Mouse (Mus musculus): Measurements from ENCODE around the gene Fgf13. TPM values are rescaled to one million over a fixed set of nuclear protein-coding genes. Genes with fewer than 3 reads are reported as not detected.

Fgf13 gene
- 72.1 and 78.9 TPM in 2 replicates for polyA plus RNA-seq (2014; fragmentation: Nextera tagmentation; extraction: Ambion mirVana)

DNA sequence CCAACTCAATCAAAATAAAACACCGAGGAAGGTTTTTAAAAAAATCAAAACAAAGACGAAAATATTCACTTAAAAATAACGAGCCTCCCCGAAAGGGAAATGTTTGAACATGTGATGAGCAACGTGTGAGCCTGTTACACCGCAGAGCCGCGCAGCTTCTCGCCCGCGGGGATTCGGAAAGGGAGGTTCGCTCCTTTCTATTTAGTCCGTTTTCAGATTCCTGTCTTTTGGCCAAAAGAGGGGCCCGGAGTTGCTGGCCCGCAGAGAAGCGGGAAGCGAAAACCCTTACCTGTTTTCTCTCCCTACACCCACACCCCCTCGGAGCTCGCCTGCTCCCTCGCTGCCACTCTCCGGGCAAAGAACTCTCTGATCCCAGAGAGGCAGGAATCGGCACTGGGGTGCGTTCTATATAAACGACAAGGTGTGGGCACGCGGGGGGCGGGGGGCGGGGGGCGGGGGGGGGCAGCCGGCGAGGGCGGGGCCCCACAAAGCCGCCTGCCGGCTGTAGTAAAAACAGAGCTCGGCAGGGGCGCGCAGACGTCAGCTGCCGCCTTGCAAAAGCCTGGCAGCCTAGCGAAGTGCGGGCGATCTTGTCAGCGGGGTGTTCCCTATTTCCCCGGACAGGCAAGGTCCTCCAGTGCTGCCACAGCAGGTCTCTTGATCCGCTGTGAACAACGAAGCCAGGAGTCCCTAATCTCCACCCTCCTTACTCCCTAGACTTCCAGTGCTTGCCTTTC is at the start of gene Fgf13:
Gene Fgf13, minus strand, starts transcription at position 377 of the 737 bp plus-strand sequence.
- 28% methylated on average over 47 of the region's 47 CpGs for WGBS
- ATAC-seq (peak; percentile 62), DNase-seq (ENCODE audit: low spot score) (peak; percentile 62)
- Histone ChIP-seq H3K27ac (ENCODE audit: low read depth, low read length) (peak within 1 kb of the TSS; percentile 84), H3K9ac (ENCODE audit: low read length) (peak within 1 kb of the TSS; percentile 75), H3K4me2 (ENCODE audit: low read length) (peak within 1 kb of the TSS; percentile 54), H3K4me1 (ENCODE audit: control insufficient read depth, insufficient read depth, low read length) (no peaks in the 10 kb centered on the region), H3K4me3 (ENCODE audit: low read depth, low read length) (peak within 1 kb of the TSS; percentile 46), H3K9me3 (replicated peaks; ENCODE audit: control insufficient read depth, low read length) (no peaks in the 10 kb centered on the region), H3K36me3 (ENCODE audit: control insufficient read depth, insufficient read depth, low read length) (no peaks in the 10 kb centered on the region), H3K27me3 (replicated peaks; ENCODE audit: control insufficient read depth, insufficient read depth, low read length) (no peaks in the 10 kb centered on the region)

GRCm38 (mm10) chrX:59606535-59606934 is 38.7 kb upstream of the Fgf13 start:
- no peaks in the 10 kb centered on the region for H3K4me1 ChIP-seq (ENCODE audit: control insufficient read depth, insufficient read depth, low read length)
- no peak overlapping the region for H3K4me3 ChIP-seq (ENCODE audit: low read depth, low read length)
- DNase-seq (ENCODE audit: low spot score) (peak; percentile 3), ATAC-seq (no peak)
- no peaks in the 10 kb centered on the region for H3K36me3 ChIP-seq (ENCODE audit: control insufficient read depth, insufficient read depth, low read length)
- no peak overlapping the region for H3K4me2 ChIP-seq (ENCODE audit: low read length)
- no peak overlapping the region for H3K9ac ChIP-seq (ENCODE audit: low read length)
- no peak overlapping the region for H3K27ac ChIP-seq (ENCODE audit: low read depth, low read length)
- no peaks in the 10 kb centered on the region for H3K27me3 ChIP-seq (replicated peaks; ENCODE audit: control insufficient read depth, insufficient read depth, low read length)
- H3K9me3 ChIP-seq (replicated peaks; ENCODE audit: control insufficient read depth, low read length), result no peaks in the 10 kb centered on the region
- WGBS, result 61% methylated on average over 1 of the region's 1 CpGs

- Histone ChIP-seq H3K4me3 (ENCODE audit: low read depth, low read length) (no peak overlapping the region), H3K4me2 (ENCODE audit: low read length) (no peak overlapping the region), H3K36me3 (ENCODE audit: control insufficient read depth, insufficient read depth, low read length) (no peaks in the 10 kb centered on the region), H3K9ac (ENCODE audit: low read length) (no peak overlapping the region), H3K4me1 (ENCODE audit: control insufficient read depth, insufficient read depth, low read length) (no peaks in the 10 kb centered on the region), H3K27me3 (replicated peaks; ENCODE audit: control insufficient read depth, insufficient read depth, low read length) (no peaks in the 10 kb centered on the region), H3K9me3 (replicated peaks; ENCODE audit: control insufficient read depth, low read length) (no peaks in the 10 kb centered on the region), H3K27ac (ENCODE audit: low read depth, low read length) (no peak overlapping the region)
- WGBS, result 63% methylated on average over 5 of the region's 5 CpGs
- ATAC-seq, result no peak
- DNase-seq (ENCODE audit: low spot score), result no peak
Observed at GRCm38 (mm10) chrX:59589050-59589449, 21.2 kb upstream of the Fgf13 start.

DNA sequence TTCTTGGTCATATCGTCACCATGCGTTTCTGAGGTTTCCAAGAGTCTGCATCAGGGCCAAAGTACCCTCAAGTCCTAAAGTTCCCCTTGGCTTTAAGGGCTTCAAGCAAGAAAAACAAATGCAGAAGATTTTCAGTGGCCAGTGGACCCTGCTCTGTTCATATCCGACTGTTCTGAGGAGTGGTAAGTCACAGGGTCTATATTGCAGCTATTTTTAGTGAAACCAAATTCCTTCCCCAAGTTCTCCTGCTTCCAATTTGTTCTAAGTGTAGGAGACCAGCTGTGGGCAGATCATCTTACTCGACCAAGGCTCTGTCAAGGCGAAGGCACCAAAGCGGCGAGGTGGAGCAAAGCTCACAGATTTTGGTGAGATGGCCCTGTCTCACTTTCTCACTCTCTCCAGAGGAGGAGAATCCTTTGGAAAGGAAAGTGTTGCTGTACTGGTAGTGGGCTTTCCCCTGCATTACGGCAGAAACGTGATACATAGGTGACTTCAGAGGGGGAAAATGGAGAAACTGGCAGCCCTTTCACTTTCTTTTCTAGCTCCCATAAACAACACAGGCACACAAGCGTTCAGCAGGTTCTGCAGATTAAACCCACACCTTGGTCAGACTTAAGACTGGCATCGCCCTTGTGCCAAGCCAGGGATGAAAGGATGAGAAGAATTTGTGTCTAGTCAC is 17.8 kb upstream of the Fgf13 start:
- no peak overlapping the region for H3K27ac ChIP-seq (ENCODE audit: low read depth, low read length)
- no peak for DNase-seq (ENCODE audit: low spot score)
- H3K4me3 ChIP-seq (ENCODE audit: low read depth, low read length), result no peak overlapping the region
- ATAC-seq, result no peak
- H3K4me2 ChIP-seq (ENCODE audit: low read length), result no peak overlapping the region
- H3K9ac ChIP-seq (ENCODE audit: low read length), result no peak overlapping the region
- H3K27me3 ChIP-seq (replicated peaks; ENCODE audit: control insufficient read depth, insufficient read depth, low read length), result no peaks in the 10 kb centered on the region
- no peaks in the 10 kb centered on the region for H3K4me1 ChIP-seq (ENCODE audit: control insufficient read depth, insufficient read depth, low read length)
- H3K36me3 ChIP-seq (ENCODE audit: control insufficient read depth, insufficient read depth, low read length), result no peaks in the 10 kb centered on the region
- 84% methylated on average over 11 of the region's 11 CpGs for WGBS
- no peaks in the 10 kb centered on the region for H3K9me3 ChIP-seq (replicated peaks; ENCODE audit: control insufficient read depth, low read length)

- H3K36me3 ChIP-seq (ENCODE audit: control insufficient read depth, insufficient read depth, low read length), result no peaks in the 10 kb centered on the region
- H3K9me3 ChIP-seq (replicated peaks; ENCODE audit: control insufficient read depth, low read length), result no peaks in the 10 kb centered on the region
- no peak for ATAC-seq
- H3K9ac ChIP-seq (ENCODE audit: low read length), result no peak overlapping the region
- no peak overlapping the region for H3K4me2 ChIP-seq (ENCODE audit: low read length)
- no peak overlapping the region for H3K4me3 ChIP-seq (ENCODE audit: low read depth, low read length)
- DNase-seq (ENCODE audit: low spot score), result no peak
- H3K27me3 ChIP-seq (replicated peaks; ENCODE audit: control insufficient read depth, insufficient read depth, low read length), result no peaks in the 10 kb centered on the region
- H3K4me1 ChIP-seq (ENCODE audit: control insufficient read depth, insufficient read depth, low read length), result no peaks in the 10 kb centered on the region
- no peak overlapping the region for H3K27ac ChIP-seq (ENCODE audit: low read depth, low read length)
Observed at GRCm38 (mm10) chrX:59584034-59584433, 16.2 kb upstream of the Fgf13 start.

GRCm38 (mm10) chrX:59566826-59567694 is 811 bp downstream of the Fgf13 start:
- peak overlapping the region; percentile 46 for H3K4me3 ChIP-seq (ENCODE audit: low read depth, low read length)
- no peaks in the 10 kb centered on the region for H3K36me3 ChIP-seq (ENCODE audit: control insufficient read depth, insufficient read depth, low read length)
- peak; percentile 51 for DNase-seq (ENCODE audit: low spot score)
- no peaks in the 10 kb centered on the region for H3K9me3 ChIP-seq (replicated peaks; ENCODE audit: control insufficient read depth, low read length)
- peak; percentile 70 for ATAC-seq
- H3K4me2 ChIP-seq (ENCODE audit: low read length), result peak overlapping the region; percentile 54
- peak overlapping the region; percentile 75 for H3K9ac ChIP-seq (ENCODE audit: low read length)
- no peaks in the 10 kb centered on the region for H3K4me1 ChIP-seq (ENCODE audit: control insufficient read depth, insufficient read depth, low read length)
- WGBS, result 34% methylated on average over 61 of the region's 75 CpGs
- peak overlapping the region; percentile 84 for H3K27ac ChIP-seq (ENCODE audit: low read depth, low read length)
- H3K27me3 ChIP-seq (replicated peaks; ENCODE audit: control insufficient read depth, insufficient read depth, low read length), result no peaks in the 10 kb centered on the region

- no peaks in the 10 kb centered on the region for H3K36me3 ChIP-seq (ENCODE audit: control insufficient read depth, insufficient read depth, low read length)
- ATAC-seq, result peak; percentile 49
- WGBS, result 34% methylated on average over 18 of the region's 18 CpGs
Observed at GRCm38 (mm10) chrX:59566017-59566679, 1.7 kb downstream of the Fgf13 start.

GRCm38 (mm10) chrX:59547931-59548330 is 19.9 kb downstream of the Fgf13 start:
- Histone ChIP-seq H3K4me2 (ENCODE audit: low read length) (no peak overlapping the region), H3K4me1 (ENCODE audit: control insufficient read depth, insufficient read depth, low read length) (no peaks in the 10 kb centered on the region), H3K27me3 (replicated peaks; ENCODE audit: control insufficient read depth, insufficient read depth, low read length) (no peaks in the 10 kb centered on the region), H3K36me3 (ENCODE audit: control insufficient read depth, insufficient read depth, low read length) (no peaks in the 10 kb centered on the region), H3K9ac (ENCODE audit: low read length) (no peak overlapping the region), H3K4me3 (ENCODE audit: low read depth, low read length) (no peak overlapping the region), H3K9me3 (replicated peaks; ENCODE audit: control insufficient read depth, low read length) (no peaks in the 10 kb centered on the region), H3K27ac (ENCODE audit: low read depth, low read length) (no peak overlapping the region)
- DNase-seq (ENCODE audit: low spot score) (no peak), ATAC-seq (no peak)
- 78% methylated on average over 2 of the region's 2 CpGs for whole genome bisulfite sequencing

More at GRCm38 (mm10) chrX:59566017-59566679, 1.7 kb downstream of the Fgf13 start:
- Histone ChIP-seq H3K4me2 (ENCODE audit: low read length) (peak overlapping the region; percentile 54), H3K9ac (ENCODE audit: low read length) (peak overlapping the region; percentile 75), H3K27me3 (replicated peaks; ENCODE audit: control insufficient read depth, insufficient read depth, low read length) (no peaks in the 10 kb centered on the region), H3K4me1 (ENCODE audit: control insufficient read depth, insufficient read depth, low read length) (no peaks in the 10 kb centered on the region), H3K9me3 (replicated peaks; ENCODE audit: control insufficient read depth, low read length) (no peaks in the 10 kb centered on the region), H3K27ac (ENCODE audit: low read depth, low read length) (peak overlapping the region; percentile 21; the same call in 1 of the 2 replicates), H3K4me3 (ENCODE audit: low read depth, low read length) (peak overlapping the region; percentile 46)
- DNase-seq (ENCODE audit: low spot score), result peak; percentile 51

Data from forebrain, embryonic 14.5 days (tissue).